Mouse (Mus musculus): ENCODE data around the gene Rps6ka5.
A peak's percentile ranks its signal among the peaks of the same experiment; 100 is the strongest.

Gene Rps6ka5

GRCm38 (mm10) chr12:100724606-100725457 lies 2.0 kb downstream of the Rps6ka5 start:
- DNase-seq (ENCODE audit: low spot score in 2 of 2), result peak; percentile 99

GRCm38 (mm10) chr12:100724182-100724581 lies 2.6 kb downstream of the Rps6ka5 start:
- peak in 1 of 2 experiments; percentile 7 for DNase-seq (ENCODE audit: low spot score in 2 of 2)

- no peak for DNase-seq (ENCODE audit: low spot score in 2 of 2)
Observed at GRCm38 (mm10) chr12:100720801-100721200, 6.0 kb downstream of the Rps6ka5 start.

GRCm38 (mm10) chr12:100717446-100717845 lies 9.3 kb downstream of the Rps6ka5 start:
- DNase-seq (ENCODE audit: low spot score in 2 of 2), result no peak

DNA sequence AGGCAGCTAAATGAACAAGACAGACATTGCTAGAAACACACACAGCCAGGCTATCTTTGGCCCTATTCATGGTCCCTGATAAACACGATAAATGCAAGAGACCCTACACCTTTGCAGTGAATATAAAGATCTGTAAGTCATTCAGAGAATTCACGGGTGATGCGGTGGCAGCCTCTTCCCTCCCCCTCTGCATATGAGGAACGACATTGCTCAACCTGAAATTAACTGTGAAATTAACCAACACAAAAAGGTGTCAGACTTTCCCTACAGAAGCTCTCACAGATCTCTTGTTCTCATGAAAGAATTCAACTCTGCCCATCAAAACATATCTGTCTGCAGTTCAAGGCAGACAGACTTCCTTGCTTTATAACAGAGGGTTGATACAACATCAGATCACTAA lies 9.8 kb downstream of the Rps6ka5 start:
- DNase-seq (ENCODE audit: low spot score in 2 of 2), result no peak

- no peak for DNase-seq (ENCODE audit: low spot score in 2 of 2)
Observed at GRCm38 (mm10) chr12:100711819-100712218, 15.0 kb downstream of the Rps6ka5 start.

DNA sequence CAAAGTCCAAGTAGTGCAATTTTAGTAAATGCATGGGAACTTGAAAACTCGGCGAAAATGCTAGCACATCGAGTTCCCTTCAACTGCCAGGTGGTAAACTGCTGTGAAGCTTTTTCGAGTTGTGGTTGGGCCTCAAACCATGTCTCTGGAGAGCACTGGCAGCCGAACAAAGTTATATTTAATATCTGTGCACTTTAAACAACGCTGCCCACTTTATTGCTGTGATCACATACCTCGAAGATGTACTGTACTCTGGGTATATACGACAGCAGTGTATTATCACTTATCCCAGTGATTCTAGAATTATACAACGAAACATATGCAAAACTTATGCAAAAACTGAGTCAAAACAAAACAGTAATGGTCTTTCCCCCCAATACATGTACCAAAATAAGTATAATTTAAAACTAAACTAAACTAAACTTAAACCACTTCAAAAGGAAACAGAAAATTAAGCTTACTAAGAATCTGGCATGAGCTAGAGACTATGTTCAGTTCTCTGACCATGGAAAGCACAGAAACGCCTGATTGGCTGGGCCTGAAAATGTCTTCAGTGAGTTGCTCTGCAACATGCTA lies 15.6 kb downstream of the Rps6ka5 start:
- no peak for DNase-seq (ENCODE audit: low spot score in 2 of 2)

GRCm38 (mm10) chr12:100710432-100710831 lies 16.4 kb downstream of the Rps6ka5 start:
- DNase-seq (ENCODE audit: low spot score in 2 of 2), result no peak

DNA sequence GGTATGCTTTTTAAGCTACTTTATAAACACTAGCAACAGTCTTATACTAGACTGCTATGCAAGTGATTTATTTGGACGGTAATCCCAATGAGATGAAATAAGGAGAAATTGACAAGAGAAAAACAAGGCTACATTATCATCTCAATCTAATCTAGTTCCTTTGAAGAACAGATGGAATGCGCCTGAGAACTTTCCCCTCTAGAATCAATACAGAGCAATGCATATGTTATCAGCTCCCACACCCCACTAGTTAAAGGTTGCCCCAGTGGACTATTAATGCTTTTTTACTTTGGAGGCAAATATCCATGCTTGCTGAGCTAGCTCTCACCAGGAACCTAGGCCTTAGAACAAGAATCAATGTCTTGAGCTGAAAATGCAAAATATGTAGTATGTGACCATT lies 19.5 kb downstream of the Rps6ka5 start:
- no peak for DNase-seq (ENCODE audit: low spot score in 2 of 2)

- no peak for DNase-seq (ENCODE audit: low spot score in 2 of 2)
Observed at GRCm38 (mm10) chr12:100705057-100705722, 21.6 kb downstream of the Rps6ka5 start.

- DNase-seq (ENCODE audit: low spot score in 2 of 2), result no peak
Observed at GRCm38 (mm10) chr12:100698019-100698418, 28.8 kb downstream of the Rps6ka5 start.

DNA sequence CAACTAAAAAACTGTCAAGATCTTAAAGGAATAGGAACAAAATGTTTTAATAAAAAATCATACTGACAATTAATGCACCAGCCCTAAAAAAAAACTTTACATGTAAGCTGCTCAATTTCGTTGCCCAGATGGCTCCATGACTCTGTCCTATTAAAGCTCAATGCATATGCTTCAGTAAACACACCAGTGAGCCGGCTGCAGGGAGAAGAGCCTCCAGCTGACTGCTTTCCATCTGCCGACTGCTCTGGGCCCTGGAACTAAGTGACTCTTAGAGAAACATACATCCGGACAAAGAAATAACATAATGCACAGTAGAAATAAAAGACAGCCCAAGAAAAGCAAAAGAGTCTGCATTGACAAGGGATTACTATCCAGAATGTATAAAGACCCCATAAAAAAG lies 30.2 kb downstream of the Rps6ka5 start:
- no peak for DNase-seq (ENCODE audit: low spot score in 2 of 2)

DNA sequence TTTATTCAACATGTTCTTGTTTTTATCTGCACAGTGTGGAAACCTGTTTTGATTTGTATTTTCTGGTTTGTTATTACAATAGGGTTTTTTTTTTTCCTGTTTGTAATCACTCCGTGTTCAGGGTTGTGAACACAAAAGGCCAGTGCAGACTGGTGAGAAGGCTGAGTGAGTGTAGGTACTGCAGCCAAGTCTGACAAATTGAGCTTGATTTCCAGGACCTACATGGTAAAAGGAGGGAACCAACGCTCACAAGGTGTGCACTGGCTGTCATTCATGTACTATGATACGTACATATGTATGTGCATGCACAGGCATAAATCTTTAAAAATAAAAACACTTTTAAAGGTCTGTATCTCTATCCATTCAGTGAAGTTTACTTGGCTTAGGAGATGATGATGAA lies 31.5 kb downstream of the Rps6ka5 start:
- DNase-seq (ENCODE audit: low spot score in 2 of 2), result no peak

DNA sequence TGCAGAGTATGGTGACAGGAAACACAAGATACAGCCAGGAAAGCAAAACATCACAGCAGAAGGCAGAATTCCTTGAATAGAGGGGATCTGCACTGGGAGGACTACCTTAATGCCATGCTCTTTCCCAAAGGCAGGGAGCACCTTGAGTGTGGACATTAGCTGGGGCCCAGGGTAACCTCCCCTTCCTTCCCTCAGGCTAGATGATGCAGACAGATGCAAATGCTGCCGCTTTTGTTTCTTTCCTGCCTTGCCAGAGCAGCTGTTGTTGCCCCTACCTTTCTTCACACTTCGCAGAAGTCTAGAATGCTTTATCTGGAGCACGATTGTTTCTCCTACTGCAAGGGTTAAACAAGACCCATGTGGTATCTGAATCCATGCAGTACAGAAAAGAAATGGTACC lies 34.6 kb downstream of the Rps6ka5 start:
- no peak for DNase-seq (ENCODE audit: low spot score in 2 of 2)

DNA sequence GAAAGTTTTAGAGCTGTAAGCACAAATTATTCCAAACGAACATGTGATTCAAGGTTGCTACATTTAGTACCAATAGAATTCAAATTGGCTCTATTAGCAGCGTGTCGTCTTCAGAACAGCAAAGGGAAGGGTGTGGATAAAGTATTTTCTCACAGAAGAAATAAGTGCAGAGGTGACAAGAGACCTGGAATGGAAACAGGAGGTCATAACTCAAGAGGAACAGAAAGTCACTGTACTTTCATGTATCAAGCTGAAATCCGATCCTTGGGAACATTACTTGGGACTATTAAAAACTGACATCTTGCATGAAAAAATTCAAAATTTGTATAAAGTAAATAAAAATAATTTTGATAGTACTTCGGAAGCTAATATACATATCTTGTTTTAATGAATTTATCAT lies 36.3 kb downstream of the Rps6ka5 start:
- no peak for DNase-seq (ENCODE audit: low spot score in 2 of 2)

DNA sequence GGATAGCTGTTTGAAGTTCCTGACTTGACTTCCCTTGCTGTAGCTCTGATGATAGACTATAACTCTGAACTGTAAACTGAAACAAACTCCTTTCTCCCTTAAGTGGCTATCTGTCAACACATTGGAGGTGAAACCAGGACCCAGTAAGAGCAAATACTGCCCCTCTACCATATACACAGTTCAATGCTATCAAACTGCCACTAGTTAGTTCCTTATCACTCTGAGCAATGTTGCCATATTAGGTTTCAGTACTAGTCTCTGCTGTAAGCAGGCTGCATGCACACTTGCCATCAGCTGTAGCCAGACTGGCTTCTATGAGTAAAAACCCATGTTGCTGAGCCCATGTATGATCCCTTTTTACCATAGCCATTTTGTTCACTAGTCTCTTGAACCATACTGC lies 38.6 kb downstream of the Rps6ka5 start:
- DNase-seq (ENCODE audit: low spot score in 2 of 2), result no peak

- DNase-seq (ENCODE audit: low spot score in 2 of 2), result no peak
Observed at GRCm38 (mm10) chr12:100687001-100687400, 39.8 kb downstream of the Rps6ka5 start.

- DNase-seq (ENCODE audit: low spot score in 2 of 2), result no peak
Observed at GRCm38 (mm10) chr12:100681752-100682151, 45.0 kb downstream of the Rps6ka5 start.

- no peak for DNase-seq (ENCODE audit: low spot score in 2 of 2)
Observed at GRCm38 (mm10) chr12:100681241-100681640, 45.5 kb downstream of the Rps6ka5 start.

DNA sequence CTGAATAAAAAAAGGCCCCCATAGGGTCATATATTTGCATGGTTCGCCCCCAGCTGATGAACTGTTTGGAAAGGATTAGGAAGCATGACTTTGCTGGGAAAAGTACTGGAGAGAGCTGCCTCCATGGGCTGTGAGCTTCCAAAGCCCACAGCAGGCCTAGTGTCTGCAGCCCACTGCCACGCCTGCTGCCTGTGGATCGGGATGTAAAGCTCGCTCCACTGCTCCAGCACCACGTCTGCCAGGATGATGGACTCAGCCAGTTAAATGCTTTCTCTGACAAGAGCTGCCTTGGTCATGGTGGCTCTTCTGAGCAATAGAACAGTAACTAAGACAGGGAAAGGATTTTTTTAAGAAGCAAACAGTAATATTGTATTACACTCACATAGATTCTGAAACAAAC lies 46.1 kb downstream of the Rps6ka5 start:
- no peak for DNase-seq (ENCODE audit: low spot score in 2 of 2)

- no peak for DNase-seq (ENCODE audit: low spot score in 2 of 2)
Observed at GRCm38 (mm10) chr12:100670647-100671199, 56.1 kb downstream of the Rps6ka5 start.

GRCm38 (mm10) chr12:100665294-100665693 lies 61.5 kb downstream of the Rps6ka5 start:
- no peak for DNase-seq (ENCODE audit: low spot score in 2 of 2)

DNA sequence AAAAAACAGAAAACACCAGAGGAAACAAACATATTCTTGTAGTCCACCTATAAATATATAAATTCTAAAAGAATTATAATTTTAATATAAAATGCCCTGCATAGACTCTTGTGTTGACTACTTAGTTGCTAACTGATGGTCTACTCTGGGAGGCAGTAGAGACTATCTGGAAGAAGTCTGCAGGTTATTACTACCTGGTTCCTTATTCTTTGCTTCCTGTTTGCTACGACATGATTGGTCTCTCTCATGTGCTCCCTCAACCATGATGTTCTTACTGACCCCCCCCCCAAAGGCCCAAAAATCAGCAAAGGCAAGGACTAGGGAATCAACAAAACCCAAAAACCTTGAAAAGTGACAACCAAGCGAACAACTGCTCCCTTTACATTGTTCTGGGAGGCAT lies 66.7 kb downstream of the Rps6ka5 start:
- DNase-seq (ENCODE audit: low spot score in 2 of 2), result no peak
